Mouse (Mus musculus): Measurements from ENCODE around the gene Gna15. TPM values are rescaled to one million over a fixed set of nuclear protein-coding genes. Genes with fewer than 3 reads are reported as not detected.
A peak's percentile ranks its signal among the peaks of the same experiment; 100 is the strongest.

The Gna15 gene
- total RNA-seq, 4 experiments from 2014 or later = 2.5 to 9.7 (median 5.7) TPM

DNA sequence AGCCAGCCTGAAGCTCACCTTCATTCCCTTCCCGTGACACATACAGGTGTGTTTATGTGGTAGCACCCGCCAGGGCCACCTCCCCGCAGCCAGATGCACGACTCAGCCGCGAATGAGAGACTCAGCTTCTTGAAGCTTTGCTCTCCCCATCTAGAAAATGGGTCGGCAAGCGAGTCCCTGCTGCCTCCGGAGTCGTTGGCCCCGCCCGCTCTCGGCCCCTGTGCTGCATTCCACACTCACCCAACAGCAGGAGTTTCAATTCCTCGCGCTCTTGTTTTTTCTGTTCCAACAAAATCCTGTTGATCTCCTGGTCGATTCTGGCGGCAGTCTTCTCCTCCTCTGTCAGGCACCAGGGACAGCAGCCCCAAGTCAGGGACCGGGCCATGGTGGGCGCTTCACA lies 455 bp downstream of the Gna15 start:
- DNase-seq (ENCODE audit: low spot score in 2 of 2) = no peak

DNA sequence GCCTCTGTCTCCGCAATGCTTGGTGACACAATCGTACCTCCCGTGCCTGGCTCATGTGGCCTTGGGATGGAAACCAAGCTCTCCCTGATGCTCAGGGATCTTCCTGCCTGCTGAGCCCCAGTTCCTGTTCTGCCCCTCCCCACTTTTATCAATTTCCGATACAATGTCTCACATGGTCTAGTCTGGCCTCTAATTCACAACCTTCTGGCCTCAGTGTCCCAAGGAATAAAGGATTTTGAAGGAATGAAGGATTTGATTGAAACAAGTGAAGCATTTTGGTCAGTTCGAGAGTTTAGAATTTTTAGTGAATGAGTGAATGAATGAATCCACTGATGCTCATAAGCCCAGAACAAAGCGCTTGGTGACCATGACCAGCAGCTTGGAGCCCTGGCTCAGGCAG lies 883 bp downstream of the Gna15 start:
- DNase-seq (ENCODE audit: low spot score in 2 of 2) = no peak

DNA sequence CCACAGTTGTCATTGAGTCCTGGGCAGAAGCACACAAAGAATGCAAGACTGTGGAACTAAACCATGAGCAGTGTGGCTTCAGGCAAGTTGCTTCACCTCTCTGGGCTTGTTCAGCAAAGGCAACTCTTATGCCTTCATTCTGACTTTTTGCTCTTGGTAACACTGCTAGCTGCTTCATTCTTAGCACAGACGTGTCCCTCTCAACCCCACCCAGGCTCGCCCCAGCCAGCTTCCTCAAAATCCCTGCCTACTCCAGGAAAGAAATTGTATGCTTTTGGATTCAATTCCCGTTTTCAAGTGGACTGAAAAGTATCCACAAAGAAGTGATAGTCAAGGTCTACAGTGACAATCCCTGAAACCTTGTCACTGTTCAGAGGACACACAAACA lies 4.1 kb downstream of the Gna15 start:
- no peak for DNase-seq (ENCODE audit: low spot score in 2 of 2)

DNA sequence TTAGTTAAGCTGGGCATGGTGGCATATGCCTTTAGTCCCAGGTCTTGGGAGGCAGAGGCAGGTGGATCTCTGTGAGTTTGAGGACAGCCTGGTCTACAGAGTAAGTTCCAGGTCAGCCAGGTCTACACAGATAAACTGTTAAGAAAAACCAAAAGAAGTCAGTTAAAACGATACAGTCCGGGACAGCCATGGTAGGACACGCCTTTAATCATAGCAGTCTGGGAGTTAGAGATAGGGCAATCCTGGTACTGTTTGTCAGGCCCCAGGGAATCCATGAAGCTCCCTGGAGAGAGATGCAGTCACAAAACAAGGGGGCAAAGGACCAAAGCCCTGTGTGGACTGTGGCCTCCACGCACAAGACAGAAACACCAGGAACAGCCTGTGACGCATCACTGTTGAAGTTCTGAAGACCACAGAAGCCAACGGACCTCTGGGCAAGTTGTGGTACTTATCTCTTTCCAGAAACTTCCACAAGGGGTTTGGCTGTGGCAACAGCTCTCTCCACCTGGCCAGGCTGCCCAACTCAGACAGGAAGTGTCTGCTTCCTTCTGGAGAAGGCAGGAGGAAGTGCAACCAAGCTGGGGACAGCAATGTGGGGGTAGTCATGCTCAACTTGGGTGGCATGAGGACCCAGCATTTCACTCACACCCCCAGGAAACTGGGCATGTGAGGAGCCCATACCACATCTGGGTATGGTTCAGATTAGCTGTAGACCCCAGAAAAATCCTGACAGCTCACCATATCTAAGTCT lies 4.6 kb downstream of the Gna15 start:
- DNase-seq (ENCODE audit: low spot score in 2 of 2) = no peak

DNA sequence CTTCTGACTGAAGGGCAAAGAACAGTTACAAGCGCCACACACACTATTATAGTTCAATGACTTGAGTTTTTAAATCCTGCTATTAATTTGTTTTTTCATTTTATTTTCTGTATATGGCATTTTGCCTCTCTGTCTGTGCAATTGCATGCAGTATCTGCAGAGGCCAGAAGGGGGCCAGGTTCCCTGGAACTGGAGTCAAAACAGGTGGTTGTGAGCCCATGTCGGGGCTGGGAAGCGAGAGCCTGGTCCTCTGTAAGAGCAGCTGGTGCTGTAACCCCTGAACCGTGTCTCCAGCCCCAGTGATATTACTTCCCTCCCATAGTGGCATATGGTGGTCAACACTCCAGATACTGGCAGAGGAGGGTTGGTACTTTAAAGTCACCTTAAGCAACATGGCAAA lies 5.5 kb downstream of the Gna15 start:
- peak in 1 of 2 experiments; percentile 58 for DNase-seq (ENCODE audit: low spot score in 2 of 2)

DNA sequence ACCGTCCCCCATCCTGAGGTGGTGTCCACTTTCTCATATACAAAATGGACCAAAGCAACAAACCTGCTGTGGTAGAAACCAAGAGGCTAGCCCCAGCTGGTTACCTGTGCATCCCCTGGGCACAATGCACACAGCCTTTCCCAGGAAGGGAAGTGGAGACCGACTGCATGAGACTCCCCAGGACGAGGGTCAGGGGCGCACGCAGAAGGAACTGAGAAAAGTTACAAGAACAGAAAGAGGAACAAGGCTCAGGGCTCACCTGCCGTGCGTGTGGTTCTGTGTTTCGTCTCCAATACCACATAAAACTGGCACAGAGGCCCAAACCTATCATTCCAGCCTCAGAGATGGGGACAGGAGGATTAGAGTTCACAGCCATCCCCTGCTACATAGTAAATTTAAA lies 6.8 kb downstream of the Gna15 start:
- DNase-seq (ENCODE audit: low spot score in 2 of 2) = no peak

DNA sequence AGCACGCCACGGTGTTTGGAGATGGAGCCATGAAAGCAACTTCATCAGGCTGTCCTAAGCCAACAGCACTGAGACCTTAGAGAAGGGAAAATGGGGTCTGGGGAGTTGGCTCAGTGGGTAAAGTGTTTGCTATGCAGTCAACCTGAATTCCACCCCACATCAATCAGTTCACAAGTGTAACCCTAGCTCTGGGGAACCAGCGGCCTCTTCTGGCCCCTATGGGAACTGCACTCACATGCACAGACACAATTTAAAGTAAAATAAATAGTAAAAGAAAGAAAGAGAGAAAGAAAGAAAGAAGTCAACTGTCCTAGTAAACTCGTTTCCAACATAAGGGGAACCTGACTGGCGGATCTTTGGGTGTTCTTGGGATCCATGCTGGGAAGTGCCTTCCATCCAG lies 10.2 kb downstream of the Gna15 start:
- DNase-seq (ENCODE audit: low spot score in 2 of 2) = no peak

DNA sequence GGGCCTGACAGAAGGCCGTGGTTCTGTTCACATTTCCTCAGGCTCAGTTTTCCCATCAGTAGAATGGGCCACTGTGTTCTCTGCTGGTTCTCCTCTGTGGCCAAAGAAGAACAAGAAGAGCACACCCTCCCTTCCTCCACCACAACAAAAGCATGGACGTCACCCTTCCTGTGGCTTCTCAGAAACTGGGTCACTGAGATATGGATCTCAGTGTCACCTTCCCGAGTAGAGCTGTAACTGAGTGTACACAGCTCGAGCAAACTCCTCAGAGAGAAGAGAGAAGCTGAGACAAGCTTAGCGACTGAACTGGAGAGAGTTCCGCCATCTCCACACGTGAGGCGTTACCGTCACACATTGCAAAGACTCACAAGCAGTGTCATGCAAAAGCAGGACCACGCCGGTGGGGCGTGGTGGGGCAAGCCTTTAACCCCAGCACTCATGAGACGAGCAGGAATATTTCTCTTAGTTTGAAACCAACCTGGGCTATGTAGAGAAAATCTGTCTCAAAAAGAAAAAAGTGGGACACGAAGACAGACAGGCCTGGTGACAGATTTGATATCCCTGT lies 13.7 kb downstream of the Gna15 start:
- DNase-seq (ENCODE audit: low spot score in 2 of 2) = no peak

DNA sequence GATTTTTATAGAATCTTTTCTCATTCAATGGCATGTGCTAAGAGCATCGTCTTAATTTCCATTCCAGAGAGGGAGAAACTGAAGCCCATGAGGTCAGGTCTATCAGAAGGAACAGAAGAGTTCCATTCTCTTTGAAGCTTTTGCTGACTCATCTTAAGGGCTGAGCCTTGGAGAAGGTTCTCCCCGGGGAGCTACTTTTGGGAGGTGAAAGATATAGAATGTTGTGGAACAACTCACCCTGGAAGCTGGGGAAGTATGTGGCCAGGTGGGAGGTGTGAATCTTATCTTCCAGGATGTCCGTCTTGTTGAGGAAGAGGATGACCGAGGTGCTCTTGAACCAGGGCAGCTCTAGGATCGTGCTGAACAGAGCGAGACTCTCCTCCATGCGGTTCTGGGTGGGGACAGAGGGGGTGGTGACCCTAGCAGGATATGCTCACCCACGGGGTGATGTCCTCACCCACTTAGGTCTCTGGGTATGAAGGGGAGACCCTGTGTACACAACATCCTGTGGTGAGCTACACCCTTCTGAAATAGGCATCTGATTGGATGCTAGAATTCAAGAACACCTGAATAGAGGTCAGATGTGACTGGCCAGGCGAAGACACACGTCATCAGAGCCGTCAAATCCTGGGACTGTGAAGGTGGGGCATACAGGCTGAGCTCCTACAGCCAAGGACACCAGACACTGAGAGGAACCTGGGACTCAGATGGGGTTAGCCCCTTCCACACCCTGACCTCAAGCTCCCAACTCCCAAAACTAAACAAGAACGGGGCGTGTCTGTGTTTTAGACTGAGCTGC lies 16.1 kb downstream of the Gna15 start:
- DNase-seq (ENCODE audit: low spot score in 2 of 2) = no peak

DNA sequence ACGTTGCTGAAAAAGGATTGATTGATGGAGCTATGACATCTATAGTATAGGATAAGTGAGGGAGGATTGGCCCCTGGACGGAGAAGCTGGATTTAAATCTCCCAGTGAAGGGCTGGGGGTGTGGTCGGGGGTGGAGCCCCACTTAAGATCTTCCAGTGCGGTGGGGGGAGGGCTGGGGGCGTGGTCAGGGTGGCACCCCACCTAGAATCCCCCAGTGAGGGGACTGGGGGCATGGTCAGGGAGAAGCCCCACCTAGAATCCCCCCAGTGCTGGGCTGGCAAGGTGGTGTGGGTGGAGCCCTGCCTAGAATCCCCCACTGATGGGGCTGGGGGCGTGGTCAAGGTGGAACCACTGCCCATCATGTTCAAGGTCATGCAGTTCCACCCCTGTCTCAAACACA lies 16.9 kb downstream of the Gna15 start:
- DNase-seq (ENCODE audit: low spot score in 2 of 2) = no peak

DNA sequence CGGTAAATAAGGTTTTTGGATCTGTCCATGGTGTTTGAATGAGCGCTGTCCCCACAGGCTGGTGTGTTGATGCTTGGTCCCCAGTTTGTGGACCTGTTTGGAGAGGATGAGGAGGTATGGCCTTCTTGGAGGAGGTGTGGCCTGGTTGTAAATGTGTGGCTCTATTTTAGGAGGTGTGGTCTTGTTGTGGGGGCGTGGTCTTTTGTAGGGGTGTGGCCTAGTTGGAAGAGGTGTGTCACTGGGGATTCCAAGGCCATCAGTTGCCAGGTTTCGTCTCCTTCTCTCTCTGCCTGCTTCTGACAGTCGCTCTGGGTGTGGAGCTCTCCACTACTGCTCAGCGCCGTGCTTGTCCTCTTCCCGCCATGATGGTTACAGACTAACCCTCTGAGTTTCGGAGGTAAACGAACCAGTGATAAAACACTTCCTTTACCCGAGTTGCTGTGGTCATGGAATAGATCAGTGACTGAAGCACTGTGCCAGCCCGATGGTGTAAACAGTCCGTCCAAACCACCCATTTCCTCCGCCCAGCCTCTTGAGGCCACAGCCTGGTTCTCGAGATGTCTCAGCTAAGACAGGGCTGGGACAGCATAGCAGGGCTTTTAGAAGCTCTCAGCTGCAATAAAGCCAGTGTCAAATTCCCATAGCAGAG lies 18.9 kb downstream of the Gna15 start:
- no peak for DNase-seq (ENCODE audit: low spot score in 2 of 2)

DNA sequence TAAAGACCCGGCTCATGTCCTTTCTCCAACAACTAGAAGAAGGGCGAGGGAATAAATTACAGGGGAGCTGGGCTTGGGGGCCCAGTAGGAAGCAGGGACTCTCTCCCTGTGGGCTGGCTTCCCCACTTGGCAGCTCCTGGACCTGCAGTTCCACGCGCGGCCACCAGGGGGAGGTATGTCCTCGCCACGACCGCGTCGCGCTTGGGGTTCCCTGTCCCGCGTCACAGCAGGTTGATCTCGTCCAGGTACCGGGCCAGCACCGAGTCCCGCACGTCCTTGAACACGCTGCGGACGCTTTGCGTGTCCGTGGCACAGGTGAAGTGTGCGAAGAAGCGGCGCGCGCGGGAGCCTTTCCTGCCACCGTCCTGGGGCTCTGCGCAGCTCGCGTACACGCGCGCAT lies 21.4 kb downstream of the Gna15 start:
- peak; percentile 74 to 92 for DNase-seq (ENCODE audit: low spot score in 2 of 2)

DNA sequence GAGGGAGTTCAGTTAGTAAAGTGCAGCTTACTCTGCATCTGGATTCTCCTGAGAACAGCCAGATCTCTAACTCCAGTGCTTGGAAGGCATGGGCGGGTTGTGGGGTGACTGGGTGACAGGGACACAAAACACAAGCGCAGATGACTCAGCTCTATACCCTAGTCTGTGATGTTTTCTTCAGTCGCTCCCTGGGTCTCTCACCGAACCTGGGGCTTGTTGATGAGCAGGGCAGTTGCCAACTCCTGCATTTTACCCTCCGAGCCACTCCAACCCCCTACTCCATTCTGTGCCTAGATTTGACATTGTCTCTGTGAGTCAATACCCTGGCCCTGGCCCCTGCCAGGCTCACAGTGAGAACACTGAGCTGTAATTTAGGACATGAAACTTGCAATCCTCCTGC lies 22.2 kb downstream of the Gna15 start:
- no peak for DNase-seq (ENCODE audit: low spot score in 2 of 2)

DNA sequence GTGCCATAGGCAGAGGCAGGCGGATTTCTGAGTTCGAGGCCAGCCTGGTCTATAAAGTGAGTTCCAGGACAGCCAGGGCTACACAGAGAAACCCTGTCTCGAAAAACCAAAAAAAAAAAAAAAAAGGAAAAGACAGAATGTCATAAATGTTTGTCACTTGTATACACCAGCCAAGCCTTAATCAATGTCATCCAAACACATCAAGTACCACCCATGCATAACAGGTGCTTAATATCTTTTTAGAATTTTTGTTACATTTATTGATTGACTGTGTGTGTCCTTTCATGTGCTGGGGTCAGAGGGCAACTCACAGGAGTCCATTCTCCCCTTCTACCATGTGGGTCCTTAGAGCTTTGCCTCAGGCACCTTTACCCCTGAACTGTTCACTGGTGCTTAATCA lies 24.0 kb downstream of the Gna15 start, which contains the start of gene S1pr4:
S1pr4 (minus strand) TSS at position 101 of the 400 bp plus-strand sequence.
- no peak for DNase-seq (ENCODE audit: low spot score in 2 of 2)

DNA sequence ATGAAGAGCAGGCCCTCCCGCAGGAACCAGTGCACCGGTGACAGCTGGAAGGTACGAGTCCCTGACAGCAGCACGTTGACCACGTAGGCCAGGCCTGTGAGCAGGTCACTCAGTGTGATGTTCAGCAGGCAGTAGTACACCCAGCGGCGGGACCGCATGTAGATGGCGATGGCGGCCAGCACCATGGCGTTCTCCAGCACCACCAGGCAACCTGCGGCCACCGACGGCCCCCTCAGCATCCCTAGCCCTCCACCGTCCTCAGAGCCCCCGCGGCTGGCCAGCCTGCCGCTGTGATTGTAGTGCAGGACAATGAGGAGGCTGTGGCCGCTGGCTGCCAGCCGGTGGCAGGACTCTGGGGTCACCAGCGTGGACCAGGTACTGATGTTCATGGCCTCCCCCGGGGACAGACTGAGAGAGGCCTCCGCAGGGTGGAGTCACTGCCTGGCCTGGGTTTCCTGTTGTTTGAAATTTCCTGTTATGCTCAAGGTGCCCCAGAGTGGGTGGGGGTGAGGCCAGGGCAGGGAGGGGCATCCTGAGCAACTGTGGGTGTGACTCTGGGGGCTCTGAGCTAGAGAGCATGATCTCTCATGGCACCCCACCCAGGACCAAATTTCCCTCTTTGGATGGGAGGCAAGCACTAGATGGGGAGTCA lies 24.6 kb downstream of the Gna15 start:
- peak in 1 of 2 experiments; percentile 14 for DNase-seq (ENCODE audit: low spot score in 2 of 2)

DNA sequence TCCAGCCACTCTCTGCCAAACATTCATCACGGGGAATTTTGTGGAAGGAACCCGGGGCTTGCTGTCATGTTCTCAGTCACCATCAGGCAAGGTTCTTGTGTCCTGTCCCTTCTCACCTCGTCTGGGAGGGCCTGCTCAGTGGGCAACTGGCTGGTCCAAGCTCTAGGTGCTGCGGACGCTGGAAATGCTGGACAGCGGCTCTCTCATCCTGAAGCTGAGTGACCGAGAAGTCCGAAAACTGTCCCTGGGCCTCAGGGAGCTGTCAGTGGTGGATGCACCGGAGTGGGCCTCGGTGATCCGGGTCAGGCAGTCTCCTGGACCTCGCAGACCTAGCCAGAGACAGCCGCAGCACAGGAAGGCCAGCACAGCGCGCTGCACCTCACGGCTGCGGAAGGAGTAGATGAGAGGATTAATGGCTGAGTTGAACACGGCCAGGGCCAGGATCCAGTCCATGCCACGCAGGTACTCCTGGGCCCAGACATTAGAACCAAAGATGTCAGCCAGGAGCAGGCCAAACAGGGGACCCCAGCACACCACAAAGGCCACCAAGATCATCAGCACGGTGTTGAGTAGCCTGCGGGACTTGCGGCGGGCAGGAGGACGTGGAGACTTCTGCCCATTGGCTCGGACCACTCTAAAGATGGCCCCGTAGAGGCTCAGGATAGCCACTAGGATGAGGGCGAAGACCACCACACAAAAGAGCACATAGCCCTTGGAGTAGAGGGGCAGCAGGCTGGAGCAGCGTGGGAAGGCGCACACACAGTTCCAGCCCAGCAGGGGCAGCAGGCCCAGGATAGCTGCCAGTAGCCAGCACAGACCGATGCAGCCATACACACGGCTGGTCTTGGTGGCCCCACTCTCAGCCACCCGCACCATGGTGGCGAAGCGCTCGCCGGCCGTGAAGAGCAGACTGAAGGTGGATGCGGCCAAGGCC lies 25.4 kb downstream of the Gna15 start:
- peak; percentile 14 to 30 for DNase-seq (ENCODE audit: low spot score in 2 of 2)

DNA sequence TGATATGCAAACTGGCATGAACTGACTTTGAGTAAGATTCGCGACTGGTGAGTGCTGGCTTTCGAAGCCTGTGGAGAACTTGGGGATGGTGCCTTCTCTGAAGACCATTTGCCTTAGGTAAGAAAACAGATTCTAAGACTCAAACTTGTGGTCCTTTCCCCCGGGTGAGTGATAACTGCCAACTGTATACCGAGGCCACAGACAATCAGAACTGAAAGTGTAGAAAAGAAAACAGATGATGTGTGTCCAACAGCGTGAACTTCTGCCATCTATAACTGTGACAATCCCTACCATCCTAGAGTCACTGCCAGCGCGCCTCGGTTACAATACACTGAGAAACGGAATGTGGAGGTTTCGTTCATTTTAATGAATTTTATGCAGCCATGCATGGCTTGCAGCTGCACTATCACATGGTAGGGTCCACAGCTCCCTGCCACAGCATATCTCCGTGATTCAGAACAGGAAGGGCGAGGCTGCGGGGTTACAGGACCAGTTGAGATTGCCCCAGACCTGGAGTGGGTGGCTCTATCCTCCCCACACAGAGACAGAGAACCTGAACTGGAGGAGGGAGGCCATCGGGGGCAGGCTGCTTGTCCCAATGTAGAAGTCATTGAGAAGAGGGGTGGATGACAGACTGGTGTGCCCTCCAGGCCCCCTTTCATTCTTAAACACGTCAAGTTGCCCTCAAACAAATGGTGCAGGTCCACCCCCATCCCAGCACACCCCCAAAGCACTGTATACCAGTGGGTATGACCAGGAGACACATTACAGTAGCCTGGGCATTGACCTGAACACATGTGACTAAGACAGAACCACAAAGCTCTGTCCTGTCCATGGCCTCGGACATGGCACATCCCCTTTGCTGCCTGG lies 26.4 kb downstream of the Gna15 start:
- peak; percentile 9 to 31 for DNase-seq (ENCODE audit: low spot score in 2 of 2)

DNA sequence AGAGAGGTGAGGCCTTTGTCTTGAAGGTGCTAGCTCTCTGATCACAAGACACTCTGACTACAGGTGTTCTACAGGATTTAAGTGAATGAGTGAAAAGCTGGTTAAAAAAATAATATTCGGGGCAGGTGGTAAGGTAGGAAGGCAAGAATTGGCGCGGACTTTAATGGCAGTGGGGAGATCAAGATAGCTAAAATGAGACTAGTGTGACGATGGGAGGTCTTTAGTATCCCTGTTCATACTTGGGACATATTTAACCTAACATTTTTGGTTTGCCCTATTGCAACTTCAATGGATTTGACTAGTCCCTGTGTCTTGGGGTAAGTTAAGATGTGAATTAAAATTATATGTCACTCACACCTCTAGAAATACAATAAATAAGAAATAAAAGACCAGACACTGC lies 27.1 kb downstream of the Gna15 start:
- no peak for DNase-seq (ENCODE audit: low spot score in 2 of 2)

DNA sequence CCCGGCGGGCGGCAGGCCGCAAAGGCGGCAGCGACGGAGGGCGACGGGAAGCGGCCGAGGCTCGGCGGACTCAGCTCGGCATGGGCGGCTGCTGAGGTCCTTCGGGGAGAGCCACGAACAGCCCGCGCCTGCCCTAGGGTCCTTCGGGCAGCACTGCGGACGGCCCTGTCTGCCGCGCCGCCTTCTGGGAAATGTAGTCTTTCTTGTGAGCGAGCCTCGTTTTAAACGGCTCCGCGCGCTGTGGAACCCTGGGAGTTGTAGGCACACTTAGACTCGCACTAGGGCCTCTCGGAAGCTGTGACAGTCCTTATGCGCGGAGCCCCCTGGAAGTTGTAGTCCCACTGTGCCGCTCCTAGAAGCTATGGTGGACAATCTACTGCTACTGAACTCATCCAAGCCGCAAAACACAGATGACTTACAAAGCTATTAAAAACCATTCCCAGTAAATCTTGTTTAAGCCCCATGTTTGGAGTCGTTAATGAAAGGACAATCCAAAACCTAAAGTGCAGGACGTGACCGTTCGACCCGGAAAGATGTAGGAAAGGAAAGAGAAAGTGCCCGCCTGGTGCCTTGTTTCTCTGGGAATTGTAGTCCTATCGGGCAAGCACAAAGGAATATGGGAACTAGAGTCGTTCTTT lies 27.6 kb downstream of the Gna15 start, which contains the start of gene Ncln:
Ncln (minus strand) TSS at position 129 of the 638 bp plus-strand sequence.
- peak; percentile 98 for DNase-seq (ENCODE audit: low spot score in 2 of 2)

Measured in layer of hippocampus, adult 8-10 months (tissue).